Mouse (Mus musculus) midbrain, postnatal 0 days (tissue): ENCODE measurements around the gene Crlf2. TPM values are rescaled to one million over a fixed set of nuclear protein-coding genes. Genes with fewer than 3 reads are reported as not detected.

Source experiments
- ATAC-seq: fragments of 200-750 bp; cut with Nextera tagmentation; 2 replicates; pipeline ENCODE4 v1.8.0; 2017; ENCODE audit warnings: moderate number of reproducible peaks, mild to moderate bottlenecking, moderate TSS enrichment, moderate library complexity; ENCODE audit not compliant: low FRiP score
- DNase-seq: peaks from one replicate; pipeline ENCODE4 v3.0.0-alpha.2; 2015; ENCODE audit warnings: low spot score
- H3K27ac ChIP-seq: fragments of 300-500 bp; sonication (generic); 2 replicates; pipeline ENCODE4 v1.5.1; 2014; ENCODE audit warnings: low read depth, mild to moderate bottlenecking, low read length, mixed read lengths
- H3K27me3 ChIP-seq: fragments of 300-500 bp; sonication (generic); 2 replicates; pipeline ENCODE4 v1.6.1; 2014; ENCODE audit warnings: low read length, control low read depth, mixed read lengths; ENCODE audit not compliant: insufficient read depth
- H3K36me3 ChIP-seq: fragments of 300-500 bp; sonication (generic); 2 replicates; pipeline ENCODE4 v1.6.1; 2014; ENCODE audit warnings: low read length, control low read depth, mixed read lengths; ENCODE audit not compliant: insufficient read depth
- H3K4me1 ChIP-seq: fragments of 300-500 bp; sonication (generic); 2 replicates; pipeline ENCODE4 v1.6.1; 2014; ENCODE audit warnings: mild to moderate bottlenecking, control low read depth, antibody characterized with exemption, low read length, mixed read lengths; ENCODE audit not compliant: insufficient read depth
- H3K4me2 ChIP-seq: fragments of 300-500 bp; sonication (generic); 2 replicates; pipeline ENCODE4 v1.6.1; 2014; ENCODE audit warnings: low read depth, mild to moderate bottlenecking, low read length, mixed read lengths; ENCODE audit not compliant: poor library complexity, severe bottlenecking
- H3K4me3 ChIP-seq: fragments of 300-500 bp; sonication (generic); 2 replicates; pipeline ENCODE4 v1.5.1; 2014; ENCODE audit warnings: low read depth, mild to moderate bottlenecking, low read length, moderate library complexity
- H3K9ac ChIP-seq: fragments of 300-500 bp; sonication (generic); replicated peaks from 2 replicates; pipeline ENCODE4 v1.6.1; 2014; ENCODE audit warnings: mild to moderate bottlenecking, low read length, moderate library complexity, mixed read lengths; ENCODE audit not compliant: poor library complexity, severe bottlenecking
- H3K9me3 ChIP-seq: fragments of 300-500 bp; sonication (generic); 2 replicates; pipeline ENCODE4 v1.6.1; 2016; ENCODE audit warnings: low read length, control low read depth
- CTCF ChIP-seq: IDR thresholded peaks from 2 replicates; pipeline ENCODE4 v1.5.1; 2016; ENCODE audit warnings: antibody characterized with exemption, mild to moderate bottlenecking
- WGBS: fragments of 180-500 bp; shearing (Covaris S2); extraction: QIAGEN DNeasy Blood & Tissue Kit; methylation state at CpG from one replicate; pipeline ENCODE4 v1.1.7; 2014; 5-methylcytosine and 5-hydroxymethylcytosine counted together
- polyA plus RNA-seq: library from polyadenylated mRNA; unstranded; fragments of >200 nt; fragmentation: Nextera tagmentation; extraction: Ambion mirVana; gene quantifications from 2 replicates; pipeline ENCODE4 v1.2.1, GENCODE M21; 2015
- total RNA-seq: library from RNA; depleted of rRNA; stranded (reverse); fragments of >200 nt; gene quantifications from 2 replicates; pipeline ENCODE4 v1.2.3, GENCODE M21; 2014

Gene Crlf2
- total and polyA plus RNA-seq, 2 experiments from 2014 or later = 29.2 to 44.4 TPM

GRCm38 (mm10) chr5:109555236-109555675 lies 3.5 kb downstream of the Crlf2 start:
- no peak overlapping the region for H3K4me3 ChIP-seq
- 87% methylated on average over 23 of the region's 26 CpGs for WGBS
- TF ChIP-seq CTCF = no peak
- H3K9me3 ChIP-seq = peaks cover 33% of the 10 kb centered on the region
- no peak for ATAC-seq
- no peak overlapping the region for H3K9ac ChIP-seq
- H3K36me3 ChIP-seq = no peaks in the 10 kb centered on the region
- no peak overlapping the region for H3K27ac ChIP-seq
- H3K4me2 ChIP-seq = no peak overlapping the region
- H3K4me1 ChIP-seq = no peaks in the 10 kb centered on the region
- DNase-seq = no peak
- H3K27me3 ChIP-seq = no peaks in the 10 kb centered on the region

- ATAC-seq (no peak), DNase-seq (no peak)
- no peak overlapping the region for H3K4me2 ChIP-seq
- 88% methylated on average over 30 of the region's 30 CpGs for WGBS
- peaks cover 33% of the 10 kb centered on the region for H3K9me3 ChIP-seq
- H3K4me1 ChIP-seq = no peaks in the 10 kb centered on the region
- no peaks in the 10 kb centered on the region for H3K36me3 ChIP-seq
- H3K4me3 ChIP-seq = no peak overlapping the region
- no peak overlapping the region for H3K9ac ChIP-seq
- no peaks in the 10 kb centered on the region for H3K27me3 ChIP-seq
- no peak overlapping the region for H3K27ac ChIP-seq
- TF ChIP-seq CTCF = no peak
Observed at GRCm38 (mm10) chr5:109554091-109555050, 4.4 kb downstream of the Crlf2 start.

- no peak overlapping the region for H3K4me3 ChIP-seq
- H3K9me3 ChIP-seq = peaks cover 33% of the 10 kb centered on the region
- no peak overlapping the region for H3K9ac ChIP-seq
- no peak overlapping the region for H3K4me2 ChIP-seq
- no peaks in the 10 kb centered on the region for H3K4me1 ChIP-seq
- DNase-seq (no peak), ATAC-seq (no peak)
- 74% methylated on average over 18 of the region's 18 CpGs for WGBS
- H3K27me3 ChIP-seq = no peaks in the 10 kb centered on the region
- no peak for TF ChIP-seq CTCF
- H3K27ac ChIP-seq = no peak overlapping the region
- no peaks in the 10 kb centered on the region for H3K36me3 ChIP-seq
Observed at GRCm38 (mm10) chr5:109553160-109553930, 5.4 kb downstream of the Crlf2 start.

GRCm38 (mm10) chr5:109552541-109552940 lies 6.3 kb downstream of the Crlf2 start:
- Histone ChIP-seq H3K36me3 (no peaks in the 10 kb centered on the region), H3K4me1 (no peaks in the 10 kb centered on the region), H3K9me3 (peaks cover 33% of the 10 kb centered on the region), H3K27ac (no peak overlapping the region), H3K4me3 (no peak overlapping the region), H3K4me2 (no peak overlapping the region), H3K27me3 (no peaks in the 10 kb centered on the region), H3K9ac (no peak overlapping the region)
- DNase-seq (no peak), ATAC-seq (no peak)
- no peak for TF ChIP-seq CTCF
- WGBS = 85% methylated on average over 9 of the region's 15 CpGs

- Histone ChIP-seq H3K4me3 (no peak overlapping the region), H3K4me2 (no peak overlapping the region), H3K27me3 (no peaks in the 10 kb centered on the region), H3K9ac (no peak overlapping the region), H3K4me1 (no peaks in the 10 kb centered on the region), H3K9me3 (peaks cover 33% of the 10 kb centered on the region), H3K27ac (no peak overlapping the region), H3K36me3 (no peaks in the 10 kb centered on the region)
- TF ChIP-seq CTCF = no peak
- DNase-seq = no peak
- ATAC-seq = no peak
- WGBS = 86% methylated on average over 9 of the region's 13 CpGs
Observed at GRCm38 (mm10) chr5:109552116-109552515, 6.7 kb downstream of the Crlf2 start.
